Mouse (Mus musculus): ENCODE measurements around the gene Rabep2. TPM values are rescaled to one million over a fixed set of nuclear protein-coding genes. Genes with fewer than 3 reads are reported as not detected.

The Rabep2 gene
- polyA plus RNA-seq, 1 experiment from 2014 or later = 33.8 TPM

- DNase-seq = peak; percentile 47
Measured at GRCm38 (mm10) chr7:126467271-126467670, 38.7 kb downstream of the Rabep2 start.

GRCm38 (mm10) chr7:126467834-126468627 lies 39.5 kb downstream of the Rabep2 start:
- no peak overlapping the region for H3K4me3 ChIP-seq (ENCODE audit: low read depth, low read length)
- no peak for TF ChIP-seq CTCF (IDR thresholded peaks at IDR 0.05; ENCODE audit: low read depth)
- DNase-seq (no peak), ATAC-seq (ENCODE audit: insufficient read depth) (no peak)
- WGBS = 82% methylated on average over 18 of the region's 18 CpGs
- no peak overlapping the region for H3K27ac ChIP-seq (ENCODE audit: low read depth)
- no peaks in the 10 kb centered on the region for H3K4me1 ChIP-seq (ENCODE audit: insufficient read depth)
- no peaks in the 10 kb centered on the region for H3K9me3 ChIP-seq (ENCODE audit: low read depth, low read length)
- H3K36me3 ChIP-seq (ENCODE audit: insufficient read depth) = peaks cover 65% of the 10 kb centered on the region
- no peaks in the 10 kb centered on the region for H3K27me3 ChIP-seq (ENCODE audit: insufficient read depth, low read length)
- no peak overlapping the region for H3K9ac ChIP-seq
- H3K4me2 ChIP-seq = no peak overlapping the region

More at GRCm38 (mm10) chr7:126467271-126467670, 38.7 kb downstream of the Rabep2 start:
- H3K4me3 ChIP-seq (ENCODE audit: low read depth, low read length) = no peak overlapping the region
- H3K27ac ChIP-seq (ENCODE audit: low read depth) = no peak overlapping the region
- H3K9ac ChIP-seq = no peak overlapping the region
- ATAC-seq (ENCODE audit: insufficient read depth) = peak; percentile 47; the same call in 1 of the 2 replicates
- no peaks in the 10 kb centered on the region for H3K4me1 ChIP-seq (ENCODE audit: insufficient read depth)
- no peaks in the 10 kb centered on the region for H3K9me3 ChIP-seq (ENCODE audit: low read depth, low read length)
- no peaks in the 10 kb centered on the region for H3K27me3 ChIP-seq (ENCODE audit: insufficient read depth, low read length)
- peaks cover 59% of the 10 kb centered on the region for H3K36me3 ChIP-seq (ENCODE audit: insufficient read depth)
- 64% methylated on average over 5 of the region's 5 CpGs for WGBS
- H3K4me2 ChIP-seq = no peak overlapping the region
- TF ChIP-seq CTCF (IDR thresholded peaks at IDR 0.05; ENCODE audit: low read depth) = peak; percentile 69

- Histone ChIP-seq H3K9ac (no peak overlapping the region), H3K36me3 (ENCODE audit: insufficient read depth) (peaks cover 65% of the 10 kb centered on the region), H3K4me1 (ENCODE audit: insufficient read depth) (no peaks in the 10 kb centered on the region), H3K4me3 (ENCODE audit: low read depth, low read length) (no peak overlapping the region), H3K4me2 (no peak overlapping the region), H3K27me3 (ENCODE audit: insufficient read depth, low read length) (no peaks in the 10 kb centered on the region), H3K27ac (ENCODE audit: low read depth) (no peak overlapping the region), H3K9me3 (ENCODE audit: low read depth, low read length) (no peaks in the 10 kb centered on the region)
- TF ChIP-seq CTCF (IDR thresholded peaks at IDR 0.05; ENCODE audit: low read depth) = no peak
- DNase-seq (no peak), ATAC-seq (ENCODE audit: insufficient read depth) (no peak)
- 73% methylated on average over 6 of the region's 6 CpGs for WGBS
Measured at GRCm38 (mm10) chr7:126470077-126470476, 41.5 kb downstream of the Rabep2 start.

GRCm38 (mm10) chr7:126471361-126471760 lies 42.8 kb downstream of the Rabep2 start:
- no peak overlapping the region for H3K4me2 ChIP-seq
- no peaks in the 10 kb centered on the region for H3K9me3 ChIP-seq (ENCODE audit: low read depth, low read length)
- 82% methylated on average over 5 of the region's 5 CpGs for WGBS
- no peaks in the 10 kb centered on the region for H3K27me3 ChIP-seq (ENCODE audit: insufficient read depth, low read length)
- DNase-seq (no peak), ATAC-seq (ENCODE audit: insufficient read depth) (no peak)
- H3K9ac ChIP-seq = no peak overlapping the region
- no peak overlapping the region for H3K27ac ChIP-seq (ENCODE audit: low read depth)
- H3K36me3 ChIP-seq (ENCODE audit: insufficient read depth) = peaks cover 62% of the 10 kb centered on the region
- no peak overlapping the region for H3K4me3 ChIP-seq (ENCODE audit: low read depth, low read length)
- peaks cover 7% of the 10 kb centered on the region; the same call in 1 of the 2 replicates for H3K4me1 ChIP-seq (ENCODE audit: insufficient read depth)
- TF ChIP-seq CTCF (IDR thresholded peaks at IDR 0.05; ENCODE audit: low read depth) = no peak

GRCm38 (mm10) chr7:126471853-126472252 lies 43.3 kb downstream of the Rabep2 start:
- 82% methylated on average over 4 of the region's 4 CpGs for WGBS
- no peak for TF ChIP-seq CTCF (IDR thresholded peaks at IDR 0.05; ENCODE audit: low read depth)
- no peak overlapping the region for H3K4me2 ChIP-seq
- H3K4me3 ChIP-seq (ENCODE audit: low read depth, low read length) = no peak overlapping the region
- peaks cover 57% of the 10 kb centered on the region for H3K36me3 ChIP-seq (ENCODE audit: insufficient read depth)
- H3K27ac ChIP-seq (ENCODE audit: low read depth) = no peak overlapping the region
- DNase-seq (no peak), ATAC-seq (ENCODE audit: insufficient read depth) (no peak)
- no peaks in the 10 kb centered on the region for H3K27me3 ChIP-seq (ENCODE audit: insufficient read depth, low read length)
- peaks cover 7% of the 10 kb centered on the region; the same call in 1 of the 2 replicates for H3K4me1 ChIP-seq (ENCODE audit: insufficient read depth)
- no peaks in the 10 kb centered on the region for H3K9me3 ChIP-seq (ENCODE audit: low read depth, low read length)
- H3K9ac ChIP-seq = no peak overlapping the region

GRCm38 (mm10) chr7:126472306-126472705 lies 43.7 kb downstream of the Rabep2 start:
- Histone ChIP-seq H3K9ac (no peak overlapping the region), H3K9me3 (ENCODE audit: low read depth, low read length) (no peaks in the 10 kb centered on the region), H3K27ac (ENCODE audit: low read depth) (no peak overlapping the region), H3K4me2 (no peak overlapping the region), H3K4me3 (ENCODE audit: low read depth, low read length) (no peak overlapping the region), H3K36me3 (ENCODE audit: insufficient read depth) (peaks cover 53% of the 10 kb centered on the region), H3K27me3 (ENCODE audit: insufficient read depth, low read length) (no peaks in the 10 kb centered on the region), H3K4me1 (ENCODE audit: insufficient read depth) (peaks cover 7% of the 10 kb centered on the region; the same call in 1 of the 2 replicates)
- no peak for TF ChIP-seq CTCF (IDR thresholded peaks at IDR 0.05; ENCODE audit: low read depth)
- ATAC-seq (ENCODE audit: insufficient read depth) (no peak), DNase-seq (no peak)
- 84% methylated on average over 13 of the region's 13 CpGs for WGBS

GRCm38 (mm10) chr7:126472713-126473112 lies 44.2 kb downstream of the Rabep2 start:
- H3K4me1 ChIP-seq (ENCODE audit: insufficient read depth) = peaks cover 7% of the 10 kb centered on the region; the same call in 1 of the 2 replicates
- peaks cover 49% of the 10 kb centered on the region for H3K36me3 ChIP-seq (ENCODE audit: insufficient read depth)
- WGBS = 87% methylated on average over 16 of the region's 16 CpGs

More at GRCm38 (mm10) chr7:126472713-126473112, 44.2 kb downstream of the Rabep2 start:
- Histone ChIP-seq H3K27ac (ENCODE audit: low read depth) (no peak overlapping the region), H3K4me3 (ENCODE audit: low read depth, low read length) (no peak overlapping the region), H3K27me3 (ENCODE audit: insufficient read depth, low read length) (no peaks in the 10 kb centered on the region), H3K4me2 (no peak overlapping the region), H3K9ac (no peak overlapping the region), H3K9me3 (ENCODE audit: low read depth, low read length) (no peaks in the 10 kb centered on the region)
- TF ChIP-seq CTCF (IDR thresholded peaks at IDR 0.05; ENCODE audit: low read depth) = no peak
- ATAC-seq (ENCODE audit: insufficient read depth) (no peak), DNase-seq (no peak)
